Mouse (Mus musculus) G1E (cell line): ENCODE data around the gene Scyl1. TPM values are rescaled to one million over a fixed set of nuclear protein-coding genes. Genes with fewer than 3 reads are reported as not detected.
A peak's percentile ranks its signal among the peaks of the same experiment; 100 is the strongest.

Experiments used
- ATAC-seq: 2 replicates; pipeline ENCODE4 v1.8.0; 2016; ENCODE audit warnings: mild to moderate bottlenecking; ENCODE audit not compliant: insufficient number of reproducible peaks, poor library complexity, low FRiP score, severe bottlenecking; ENCODE audit errors: extremely low read depth
- DNase-seq: peaks from one replicate; pipeline ENCODE4 v3.0.0; 2012; ENCODE audit warnings: low spot score
- H3K27me3 ChIP-seq: 2 replicates; pipeline ENCODE4 v1.6.1; 2012; ENCODE audit warnings: mild to moderate bottlenecking, low read length, inconsistent platforms; ENCODE audit not compliant: insufficient read depth
- H3K36me3 ChIP-seq: replicated peaks from 2 replicates; pipeline ENCODE3; 2012; ENCODE audit warnings: mild to moderate bottlenecking, inconsistent platforms
- H3K4me1 ChIP-seq: 2 replicates; pipeline ENCODE4 v1.6.1; 2012; ENCODE audit warnings: low read depth, low read length, inconsistent platforms, mixed read lengths; ENCODE audit not compliant: insufficient read depth
- H3K4me3 ChIP-seq: 2 replicates; pipeline ENCODE4 v1.5.1; 2012; ENCODE audit warnings: low read depth, mild to moderate bottlenecking, inconsistent platforms, low read length, moderate library complexity, mixed read lengths
- H3K9me3 ChIP-seq: replicated peaks from 2 replicates; pipeline ENCODE4 v1.6.1; 2012; ENCODE audit warnings: inconsistent platforms
- CTCF ChIP-seq: IDR thresholded peaks from 2 replicates; pipeline ENCODE4 v1.5.1; 2012; ENCODE audit warnings: low read depth, low read length, inconsistent platforms, mixed read lengths
- GATA1 ChIP-seq: IDR thresholded peaks from 2 replicates; pipeline ENCODE4 v1.6.1; 2012; ENCODE audit warnings: borderline replicate concordance, low read length, inconsistent platforms, mixed read lengths
- GATA2 ChIP-seq: IDR thresholded peaks from 2 replicates; pipeline ENCODE4 v1.6.1; 2012; ENCODE audit warnings: low read depth, low read length, inconsistent platforms, borderline replicate concordance
- POLR2AphosphoS5 ChIP-seq: IDR thresholded peaks from 2 replicates; pipeline ENCODE4 v1.6.1; 2012; ENCODE audit warnings: low read depth, low read length, inconsistent platforms; ENCODE audit not compliant: insufficient replicate concordance
- TAL1 ChIP-seq: conservative IDR thresholded peaks from 2 replicates; pipeline ENCODE4 v1.6.1; 2012; ENCODE audit warnings: low read depth, low read length, inconsistent platforms, mixed read lengths
- polyA plus RNA-seq: library from polyadenylated mRNA; stranded (reverse); fragments of >175 nt; gene quantifications from 2 replicates; pipeline ENCODE4 v1.2.3, GENCODE M21; 2012
- total RNA-seq, 2 experiments: library from RNA; stranded (forward) in 1 of 2; stranded (reverse) in 1 of 2; fragments of 200-1000 nt in 1 of 2; fragments of >200 nt in 1 of 2; fragmentation: Nextera tagmentation in 1 of 2; gene quantifications; 2 replicates each; pipeline ENCODE4 v1.2.3; 2014 to 2017

Scyl1 gene
- total and polyA plus RNA-seq, 3 experiments: 27.7 to 65.6 (median 40.3) TPM

DNA sequence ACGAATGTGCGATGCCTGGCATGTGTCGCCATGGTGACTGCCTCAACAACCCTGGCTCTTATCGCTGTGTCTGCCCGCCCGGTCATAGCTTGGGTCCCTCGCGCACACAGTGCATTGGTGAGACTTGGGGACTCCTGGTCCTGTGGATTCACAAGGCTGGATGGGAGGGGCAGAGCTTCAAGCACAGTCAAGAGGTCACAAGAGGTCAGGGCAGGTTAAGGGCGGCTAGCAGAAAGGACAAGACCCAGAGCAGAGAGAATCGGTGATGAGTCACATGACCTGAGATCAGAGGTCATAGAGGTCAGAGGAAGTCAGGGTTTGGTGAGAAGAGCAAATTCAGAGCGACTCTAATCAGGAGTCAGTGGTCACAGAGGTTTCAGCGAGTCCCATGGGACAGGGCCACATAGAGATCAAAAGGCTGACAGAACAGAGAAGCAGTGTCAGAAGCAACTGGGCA is 24.3 kb downstream of the Scyl1 start:
- H3K27me3 ChIP-seq: peaks cover 92% of the 10 kb centered on the region

DNA sequence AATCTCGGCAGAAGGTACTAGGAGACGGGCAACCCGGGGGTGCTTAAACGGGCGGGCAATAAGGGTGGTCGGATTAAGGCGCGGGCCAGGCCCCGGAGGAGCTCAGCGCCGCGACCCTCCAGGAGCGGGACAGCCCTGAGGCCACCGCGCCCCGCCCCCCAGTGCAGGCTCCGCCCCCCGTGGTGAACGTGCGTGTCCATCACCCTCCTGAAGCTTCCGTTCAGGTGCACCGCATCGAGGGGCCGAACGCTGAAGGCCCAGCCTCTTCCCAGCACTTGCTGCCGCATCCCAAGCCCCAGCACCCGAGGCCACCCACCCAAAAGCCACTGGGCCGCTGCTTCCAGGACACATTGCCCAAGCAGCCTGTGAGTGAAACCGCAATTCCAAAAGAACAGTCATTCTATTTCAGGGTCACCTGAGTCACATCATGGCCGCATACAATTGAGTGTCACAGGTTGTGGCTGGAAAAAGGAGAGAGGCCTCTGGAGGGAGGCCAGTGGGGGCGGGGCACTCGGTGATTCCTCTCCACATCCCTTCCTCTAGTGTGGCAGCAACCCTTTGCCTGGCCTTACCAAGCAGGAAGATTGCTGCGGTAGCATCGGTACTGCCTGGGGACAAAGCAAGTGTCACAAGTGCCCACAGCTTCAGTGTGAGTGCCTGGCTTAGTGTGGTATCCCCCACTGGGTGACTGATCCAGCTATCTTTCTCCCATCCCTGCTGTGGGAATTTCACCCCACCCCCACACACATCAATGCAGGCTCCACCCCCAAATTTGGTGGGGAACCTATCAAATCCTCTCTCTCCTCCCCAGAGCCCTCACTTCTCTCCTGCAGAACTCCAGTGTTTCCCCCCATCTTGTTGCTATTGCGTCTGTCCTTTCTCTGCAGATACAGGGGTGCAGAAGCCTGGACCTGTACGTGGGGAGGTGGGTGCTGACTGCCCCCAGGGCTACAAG is 25.2 kb downstream of the Scyl1 start:
- Histone ChIP-seq H3K36me3 (no peaks in the 10 kb centered on the region), H3K9me3 (no peaks in the 10 kb centered on the region), H3K27me3 (peaks cover 92% of the 10 kb centered on the region), H3K4me3 (peak overlapping the region; percentile 21; the same call in 1 of the 2 replicates), H3K4me1 (peaks cover 26% of the 10 kb centered on the region)
- DNase-seq (no peak), ATAC-seq (no peak)
- no peak for TF ChIP-seq GATA1
- TF ChIP-seq TAL1: no peak

More for the DNA sequence above, 24.3 kb downstream of the Scyl1 start:
- Histone ChIP-seq H3K9me3 (no peaks in the 10 kb centered on the region), H3K4me1 (peaks cover 34% of the 10 kb centered on the region), H3K4me3 (no peak overlapping the region), H3K36me3 (no peaks in the 10 kb centered on the region)
- DNase-seq (no peak), ATAC-seq (no peak)
- TF ChIP-seq GATA1: no peak
- TF ChIP-seq POLR2AphosphoS5: no peak
- no peak for TF ChIP-seq CTCF
- TF ChIP-seq TAL1: no peak
- no peak for TF ChIP-seq GATA2

DNA sequence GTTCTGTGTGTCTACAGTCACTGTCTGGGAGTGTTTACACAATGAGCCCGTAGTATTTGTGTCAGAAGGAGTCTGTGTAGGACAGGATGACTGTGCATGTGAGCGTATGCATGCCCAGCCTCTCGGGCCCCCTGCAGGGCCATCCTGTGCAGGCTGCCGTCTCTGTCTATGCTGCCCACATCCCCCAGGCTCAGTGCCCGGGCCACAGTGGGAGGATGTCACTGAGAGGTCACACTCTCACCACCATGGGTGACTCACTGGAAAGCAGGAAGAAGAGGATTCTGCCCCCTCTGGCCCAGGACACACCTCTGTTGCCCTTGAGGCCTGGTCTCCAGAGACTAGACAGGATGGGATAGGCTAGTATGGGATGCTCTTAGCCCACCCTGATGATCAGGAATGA is 27.6 kb downstream of the Scyl1 start:
- H3K9me3 ChIP-seq: no peaks in the 10 kb centered on the region
- TF ChIP-seq CTCF (no peak), POLR2AphosphoS5 (no peak)
- DNase-seq (no peak), ATAC-seq (no peak)
- no peaks in the 10 kb centered on the region for H3K36me3 ChIP-seq
- H3K27me3 ChIP-seq: peaks cover 90% of the 10 kb centered on the region
- no peak overlapping the region; the same call in 1 of the 2 replicates for H3K4me3 ChIP-seq
- peaks cover 24% of the 10 kb centered on the region for H3K4me1 ChIP-seq

DNA sequence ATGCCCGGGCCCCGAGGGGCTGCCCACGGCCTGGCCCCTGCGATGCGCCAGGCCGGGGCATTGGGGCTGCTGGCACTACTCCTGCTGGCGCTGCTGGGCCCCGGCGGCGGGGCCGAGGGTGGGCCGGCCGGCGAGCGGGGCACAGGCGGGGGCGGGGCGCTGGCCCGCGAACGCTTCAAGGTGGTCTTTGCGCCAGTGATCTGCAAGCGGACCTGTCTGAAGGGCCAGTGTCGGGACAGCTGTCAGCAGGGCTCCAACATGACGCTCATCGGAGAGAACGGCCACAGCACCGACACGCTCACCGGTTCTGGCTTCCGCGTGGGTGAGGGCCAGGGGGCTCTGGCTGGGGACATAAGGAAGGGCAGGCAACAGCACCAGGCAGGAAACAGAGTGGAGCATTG is 29.0 kb downstream of the Scyl1 start:
- Histone ChIP-seq H3K4me3 (no peak overlapping the region), H3K4me1 (peaks cover 21% of the 10 kb centered on the region), H3K9me3 (no peaks in the 10 kb centered on the region), H3K36me3 (no peaks in the 10 kb centered on the region), H3K27me3 (peaks cover 81% of the 10 kb centered on the region)
- no peak for ATAC-seq
- TF ChIP-seq POLR2AphosphoS5 (no peak), GATA1 (no peak), CTCF (no peak), GATA2 (no peak), TAL1 (no peak)
- no peak for DNase-seq

- Histone ChIP-seq H3K36me3 (no peaks in the 10 kb centered on the region), H3K27me3 (peaks cover 81% of the 10 kb centered on the region), H3K4me3 (no peak overlapping the region), H3K4me1 (peaks cover 17% of the 10 kb centered on the region), H3K9me3 (no peaks in the 10 kb centered on the region)
- DNase-seq (no peak), ATAC-seq (no peak)
- TF ChIP-seq POLR2AphosphoS5 (no peak), GATA2 (no peak), GATA1 (no peak), TAL1 (no peak), CTCF (no peak)
Observed at GRCm38 (mm10) chr19:5741641-5742240, 29.5 kb downstream of the Scyl1 start.

DNA sequence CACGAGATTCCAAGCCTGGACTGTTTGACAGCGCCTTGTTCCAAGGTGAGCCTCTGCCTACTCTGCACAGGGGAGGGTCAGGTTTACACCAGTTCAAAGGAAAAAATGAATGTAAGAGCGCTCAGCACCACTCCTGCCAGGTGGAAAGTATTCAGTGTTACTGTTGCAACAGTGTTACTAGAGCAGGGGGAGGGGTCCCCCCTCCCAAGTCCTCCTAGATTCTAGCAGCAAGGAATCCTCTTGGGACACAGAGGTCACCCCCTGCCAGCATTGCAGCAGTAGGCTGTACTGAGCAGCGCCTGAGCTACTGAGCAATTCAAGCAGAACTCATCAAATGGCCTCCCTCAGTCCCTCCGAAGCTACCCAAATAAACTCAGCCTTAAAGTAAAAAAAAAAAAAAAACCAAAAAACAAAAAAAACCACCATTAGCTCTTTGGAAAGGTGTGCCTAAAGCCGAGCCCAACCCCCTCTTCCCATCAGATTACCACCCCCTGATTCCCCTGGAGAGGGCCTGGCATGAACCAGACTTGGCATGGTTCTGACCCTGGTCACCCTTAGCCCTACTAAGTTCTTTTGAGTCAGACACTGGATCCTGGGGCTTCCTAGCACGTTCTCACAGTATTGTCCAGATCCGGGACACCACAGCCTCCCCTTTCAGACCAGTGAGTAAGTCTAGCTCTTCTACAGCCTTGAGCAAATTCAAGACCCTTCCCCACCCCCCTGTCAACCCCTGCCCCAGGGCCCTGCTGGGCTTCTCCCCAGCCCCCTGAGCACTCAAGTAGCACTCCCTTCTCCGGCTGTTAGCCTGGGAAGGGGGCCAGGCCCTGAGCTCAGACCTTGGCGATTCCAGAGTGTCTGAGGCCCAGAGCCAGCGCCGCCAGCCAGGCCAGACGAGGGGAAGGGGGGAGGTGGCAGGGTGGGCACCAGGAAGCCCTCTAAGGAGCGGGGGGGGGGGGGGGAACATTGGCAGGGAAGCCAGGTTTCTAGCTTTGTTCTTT is 30.6 kb downstream of the Scyl1 start, which contains the start of gene Ltbp3:
Ltbp3 (plus strand) TSS at position 585 of the 998 bp plus-strand sequence.
- Histone ChIP-seq H3K36me3 (no peaks in the 10 kb centered on the region), H3K9me3 (no peaks in the 10 kb centered on the region), H3K4me3 (no peak within 1 kb of the TSS), H3K27me3 (peaks cover 79% of the 10 kb centered on the region), H3K4me1 (peaks cover 7% of the 10 kb centered on the region; the same call in 1 of the 2 replicates)
- no peak for DNase-seq
- TF ChIP-seq TAL1 (no peak), POLR2AphosphoS5 (no peak), GATA1 (no peak), GATA2 (no peak), CTCF (no peak)
- ATAC-seq: no peak
